Mouse (Mus musculus) gastrocnemius, adult 2 months (tissue): ENCODE results near the gene Tspear. TPM values are rescaled to one million over a fixed set of nuclear protein-coding genes. Genes with fewer than 3 reads are reported as not detected.

Experiments used
- DNase-seq: peaks from one replicate; pipeline ENCODE4 v3.0.0; 2022
- H3K27ac ChIP-seq: fragments of 200-600 bp; 2 replicates; pipeline ENCODE4 v1.8.1; 2022; ENCODE audit warnings: mild to moderate bottlenecking
- H3K4me3 ChIP-seq: fragments of 200-600 bp; 2 replicates; pipeline ENCODE4 v1.8.1; 2022; ENCODE audit warnings: mild to moderate bottlenecking, moderate library complexity
- CTCF ChIP-seq: fragments of 200-600 bp; IDR thresholded peaks from 2 replicates; pipeline ENCODE4 v1.8.1; 2022; ENCODE audit warnings: antibody characterized with exemption, mild to moderate bottlenecking, moderate library complexity
- intact Hi-C: fragments of 180-260 bp; cut with DNase I; formaldehyde crosslinking; loops from one replicate; pipeline ENCODE4 v1.15.1; 2025
- microRNA-seq: library from miRNA; unstranded; fragments of <30 nt; microRNA quantifications from one replicate; pipeline ENCODE4 v1.2.0, GENCODE M21; 2021
- total RNA-seq, 2 experiments: library from RNA; stranded (reverse); gene quantifications; 2 replicates each; pipeline ENCODE4 v1.2.3; 2021

The Tspear gene
- total RNA-seq, 2 experiments from 2014 or later: not detected

DNA sequence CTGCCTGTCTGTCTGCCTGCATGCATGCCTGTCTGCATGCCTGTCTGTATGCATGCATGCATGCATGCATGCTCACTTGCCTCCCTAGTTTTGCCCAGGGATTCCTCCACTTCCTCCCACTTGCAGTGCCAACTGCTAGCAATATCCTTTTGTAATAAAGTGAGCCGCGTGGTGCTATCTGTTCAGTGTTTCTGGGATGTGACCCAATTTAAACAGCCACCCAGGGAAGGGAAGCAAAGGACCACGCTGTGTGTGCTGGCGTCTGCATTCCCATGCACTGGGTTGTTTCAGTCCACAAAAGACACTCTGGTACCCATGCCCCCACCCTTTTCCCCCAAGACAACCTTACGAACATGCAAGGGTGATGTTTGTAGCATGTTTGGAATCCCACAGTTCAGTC lies 234.6 kb downstream of the Tspear start:
- no peak for DNase-seq
- no peak overlapping the region for H3K27ac ChIP-seq
- intact Hi-C loops: no loop called here

DNA sequence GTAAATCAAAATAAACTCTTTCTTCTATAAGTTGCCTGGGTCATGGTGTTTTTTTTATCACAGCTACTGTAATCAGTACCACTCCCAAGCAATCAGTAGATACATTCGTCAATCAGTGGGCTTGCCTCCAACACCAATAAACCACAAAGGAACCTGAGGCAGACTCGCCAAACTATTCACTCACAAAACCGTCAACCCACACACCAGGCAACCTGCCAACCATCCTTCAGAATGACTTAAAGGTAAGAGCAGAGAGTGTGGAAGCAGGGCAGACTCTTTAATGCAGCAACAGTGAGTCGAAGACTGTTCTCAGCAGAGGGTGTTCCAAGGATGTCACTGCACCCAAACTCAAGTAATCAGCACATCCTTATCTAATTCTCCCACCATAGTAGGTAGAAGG lies 236.3 kb downstream of the Tspear start:
- no peak for TF ChIP-seq CTCF
- intact Hi-C loops: no loop called here
- H3K4me3 ChIP-seq: no peak overlapping the region
- H3K27ac ChIP-seq: no peak overlapping the region
- no peak for DNase-seq

More for the DNA sequence above, 234.6 kb downstream of the Tspear start:
- TF ChIP-seq CTCF: no peak
- no peak overlapping the region for H3K4me3 ChIP-seq

DNA sequence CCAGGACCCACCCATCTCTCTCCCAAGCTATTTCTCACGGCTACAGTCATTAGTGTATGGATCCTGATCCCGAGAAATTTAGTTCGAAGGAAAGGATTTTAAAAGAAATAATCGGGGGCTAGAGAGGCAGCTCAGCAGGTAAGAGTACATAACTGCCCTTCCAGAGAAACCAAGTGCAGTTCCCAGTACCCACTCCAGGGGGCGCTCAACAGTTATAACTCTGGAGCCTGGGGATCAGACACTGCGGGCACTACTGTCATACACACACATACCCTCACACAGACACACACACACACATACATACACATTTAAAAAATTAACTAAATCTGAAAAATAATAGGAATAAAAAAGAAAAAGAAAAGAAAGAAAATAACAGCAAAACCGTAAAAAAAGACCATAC lies 239.8 kb downstream of the Tspear start:
- no peak overlapping the region for H3K4me3 ChIP-seq
- peak; percentile 68 for TF ChIP-seq CTCF
- intact Hi-C loops: no loop called here
- peak; percentile 37 for DNase-seq
- no peak overlapping the region for H3K27ac ChIP-seq

GRCm38 (mm10) chr10:77927375-77927774 lies 241.0 kb downstream of the Tspear start:
- Histone ChIP-seq H3K4me3 (no peak overlapping the region), H3K27ac (no peak overlapping the region)
- no peak for TF ChIP-seq CTCF
- intact Hi-C loops: no loop called here
- DNase-seq: no peak

Small RNA genes lying within 50 kb of the gene (microRNA-seq; reads per million reads assigned to microRNA genes)
- 6.5 reads per million for gene Mir1930

Other genes with a start within 250 kb of the Tspear start
- 1 to 10 TPM; 5.4 to 8.4 TPM for gene Fam207a, start 170.8 kb upstream of the Tspear start, total RNA-seq
- gene Itgb2, start 156.3 kb upstream of the Tspear start, total RNA-seq: 1 to 10 TPM in 1 of 2 experiments, under 1 TPM in 1; 0.92 to 1.8 TPM
- gene Pttg1ip, start 104.8 kb upstream of the Tspear start, total RNA-seq: 10 to 100 TPM; 30.5 to 36.5 TPM
- 10 to 100 TPM; 43.5 to 44.5 TPM for gene Sumo3, start 80.5 kb upstream of the Tspear start, total RNA-seq
- 1 to 10 TPM; 8.4 to 8.6 TPM for gene Gm49325, start 80.4 kb upstream of the Tspear start, total RNA-seq
- 10 to 100 TPM; 95.4 to 100.0 TPM for gene Ube2g2, start 64.3 kb upstream of the Tspear start, total RNA-seq
- gene Gm19402, start 4.2 kb downstream of the Tspear start, total RNA-seq: not detected
- gene Gm9508, start 10.7 kb downstream of the Tspear start, total RNA-seq: not detected
- not detected for gene Gm10272, start 20.1 kb downstream of the Tspear start, total RNA-seq
- not detected for gene Gm10024, start 24.9 kb downstream of the Tspear start, total RNA-seq
- not detected for gene Gm10142, start 29.2 kb downstream of the Tspear start, total RNA-seq
- not detected for gene Krtap12-1, start 34.0 kb downstream of the Tspear start, total RNA-seq
- gene Gm10100, start 39.9 kb downstream of the Tspear start, total RNA-seq: not detected
- not detected for gene Gm18596, start 56.1 kb downstream of the Tspear start, total RNA-seq
- not detected for gene Gm9736, start 64.8 kb downstream of the Tspear start, total RNA-seq
- gene Gm3233, start 73.1 kb downstream of the Tspear start, total RNA-seq: not detected
- gene Gm3238, start 84.8 kb downstream of the Tspear start, total RNA-seq: not detected
- not detected for gene Gm7138, start 90.4 kb downstream of the Tspear start, total RNA-seq
- not detected for gene Gm3250, start 96.0 kb downstream of the Tspear start, total RNA-seq
- gene Gm7137, start 101.6 kb downstream of the Tspear start, total RNA-seq: not detected
- not detected for gene Gm9639, start 108.5 kb downstream of the Tspear start, total RNA-seq
- gene Gm19668, start 112.6 kb downstream of the Tspear start, total RNA-seq: not detected
- gene Gm9507, start 125.3 kb downstream of the Tspear start, total RNA-seq: not detected
- gene Gm2696, start 128.1 kb downstream of the Tspear start, total RNA-seq: not detected
- gene Krtap10-4, start 140.5 kb downstream of the Tspear start, total RNA-seq: not detected
- gene Krtap10-10, start 149.4 kb downstream of the Tspear start, total RNA-seq: not detected
- gene Gm36176, start 160.2 kb downstream of the Tspear start, total RNA-seq: not detected
- gene Gm10318, start 166.3 kb downstream of the Tspear start, total RNA-seq: not detected
- not detected for gene Gm3285, start 175.4 kb downstream of the Tspear start, total RNA-seq
- gene Lrrc3, start 216.0 kb downstream of the Tspear start, total RNA-seq: under 1 TPM; 0.13 to 0.14 TPM